Mouse (Mus musculus) spleen, postnatal 0 days (tissue): ENCODE data around the gene Fmod. TPM values are rescaled to one million over a fixed set of nuclear protein-coding genes. Genes with fewer than 3 reads are reported as not detected.

Experiments
- polyA plus RNA-seq: library from polyadenylated mRNA; unstranded; fragments of >200 nt; fragmentation: Nextera tagmentation; extraction: Ambion mirVana; gene quantifications from 2 replicates; pipeline ENCODE4 v1.2.1, GENCODE M21; 2015

Gene Fmod
- 5.7 and 8.8 TPM in 2 replicates for polyA plus RNA-seq

GRCm38 (mm10) chr1:134037172-134037571 lies at the start of gene Fmod:
TSS of gene Fmod (plus strand) at chr1:134037254.

GRCm38 (mm10) chr1:134078802-134079476 lies 41.9 kb downstream of the Fmod start, which contains the start of gene Btg2:
TSS of gene Btg2 (minus strand) at chr1:134079120.

Other genes starting within 250 kb of the Fmod start
- gene Atp2b4, start 236.2 kb upstream of the Fmod start, polyA plus RNA-seq, result 19.6 and 24.9 TPM in 2 replicates
- not detected in 2 replicates for gene Optc, start 129.3 kb upstream of the Fmod start, polyA plus RNA-seq
- gene Prelp, start 115.8 kb upstream of the Fmod start, polyA plus RNA-seq, result 1.2 and 1.5 TPM in 2 replicates
- 102 and 120 TPM in 2 replicates for gene Btg2, start 41.9 kb downstream of the Fmod start, polyA plus RNA-seq
- 0.25 and 0.38 TPM in 2 replicates for gene Chit1, start 74.0 kb downstream of the Fmod start, polyA plus RNA-seq
- 39.8 and 60.1 TPM in 2 replicates for gene Chil1, start 144.9 kb downstream of the Fmod start, polyA plus RNA-seq
- 0.06 TPM in 1 of 2 replicates, not detected in the other for gene Mybph, start 156.2 kb downstream of the Fmod start, polyA plus RNA-seq
- 0.13 and 0.16 TPM in 2 replicates for gene Adora1, start 198.2 kb downstream of the Fmod start, polyA plus RNA-seq